Mouse (Mus musculus) lung, adult 10 weeks (tissue): ENCODE measurements around the gene Nsd1. TPM values are rescaled to one million over a fixed set of nuclear protein-coding genes. Genes with fewer than 3 reads are reported as not detected.

Experiments
- polyA plus RNA-seq: library from polyadenylated mRNA; stranded (reverse); fragments of 350-450 nt; fragmentation: Illumina TruSeq; extraction: RNeasy Lipid Tissue Mini Kit (QIAGEN cat#74804); gene quantifications from one replicate; pipeline ENCODE4 v1.2.3, GENCODE M21; 2014; ENCODE audit warnings: low read depth, low replicate concordance; ENCODE audit not compliant: insufficient read depth

Gene Nsd1
- polyA plus RNA-seq: 12.2 TPM

DNA sequence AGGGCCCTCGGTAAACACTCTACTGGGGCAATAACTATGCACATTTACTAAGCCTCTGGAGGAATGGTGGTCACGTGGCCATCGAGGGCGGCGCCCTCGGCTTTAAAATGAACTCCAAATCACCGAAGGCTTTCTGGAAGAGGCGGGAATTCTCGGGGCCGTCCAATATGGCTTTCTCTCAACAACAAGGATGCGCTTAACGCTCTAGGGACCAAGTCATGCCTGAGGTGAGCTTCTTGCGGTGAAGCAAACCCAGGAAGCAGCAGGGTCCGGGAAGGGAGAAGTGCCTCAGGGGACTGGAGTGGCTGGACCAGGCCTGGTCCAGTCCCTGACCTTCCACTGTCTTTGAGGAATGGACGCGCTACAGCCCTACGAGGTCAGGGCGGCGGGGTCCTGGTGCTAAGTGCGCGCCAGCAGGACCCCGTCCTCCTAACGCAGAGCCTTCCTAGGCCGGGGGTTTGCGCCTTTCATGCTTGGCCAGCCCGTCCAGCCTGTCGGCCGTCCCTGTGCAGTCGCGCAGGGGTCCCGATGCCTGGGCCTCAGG is at the start of gene Nsd1:
TSS of gene Nsd1 (plus strand) at position 134 of the 544 bp plus-strand sequence.

DNA sequence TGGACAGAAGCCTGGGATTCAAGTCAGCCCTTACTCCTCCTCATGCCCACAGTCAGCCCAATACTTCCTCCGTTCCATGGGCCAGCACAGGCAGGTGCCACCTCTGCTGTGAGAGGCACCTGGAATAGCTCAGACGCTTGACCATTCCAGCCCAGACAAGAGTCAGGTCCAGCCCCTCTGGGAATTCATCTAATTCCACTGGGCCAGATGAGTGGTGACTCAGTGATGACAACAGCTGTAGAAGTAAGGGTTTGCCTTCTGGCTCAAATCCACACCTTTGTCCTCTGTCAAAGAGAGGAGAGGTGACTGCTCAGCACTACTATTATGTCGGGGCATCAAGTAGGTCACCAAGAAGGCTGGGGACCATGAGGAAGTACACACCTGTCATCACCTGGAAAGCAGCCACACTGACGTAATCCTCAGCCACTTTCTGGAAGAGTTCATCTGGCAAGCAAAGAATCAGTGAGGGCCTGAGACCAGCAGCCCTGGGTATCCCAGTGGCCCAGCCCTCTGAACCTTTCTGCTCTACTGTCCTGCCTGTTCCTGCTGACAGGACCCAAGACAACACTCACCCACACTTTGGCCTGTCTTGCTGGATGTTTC is 110.5 kb downstream of the Nsd1 start, which contains the start of gene Prelid1:
TSS of gene Prelid1 (plus strand) at position 570 of the 603 bp plus-strand sequence.

DNA sequence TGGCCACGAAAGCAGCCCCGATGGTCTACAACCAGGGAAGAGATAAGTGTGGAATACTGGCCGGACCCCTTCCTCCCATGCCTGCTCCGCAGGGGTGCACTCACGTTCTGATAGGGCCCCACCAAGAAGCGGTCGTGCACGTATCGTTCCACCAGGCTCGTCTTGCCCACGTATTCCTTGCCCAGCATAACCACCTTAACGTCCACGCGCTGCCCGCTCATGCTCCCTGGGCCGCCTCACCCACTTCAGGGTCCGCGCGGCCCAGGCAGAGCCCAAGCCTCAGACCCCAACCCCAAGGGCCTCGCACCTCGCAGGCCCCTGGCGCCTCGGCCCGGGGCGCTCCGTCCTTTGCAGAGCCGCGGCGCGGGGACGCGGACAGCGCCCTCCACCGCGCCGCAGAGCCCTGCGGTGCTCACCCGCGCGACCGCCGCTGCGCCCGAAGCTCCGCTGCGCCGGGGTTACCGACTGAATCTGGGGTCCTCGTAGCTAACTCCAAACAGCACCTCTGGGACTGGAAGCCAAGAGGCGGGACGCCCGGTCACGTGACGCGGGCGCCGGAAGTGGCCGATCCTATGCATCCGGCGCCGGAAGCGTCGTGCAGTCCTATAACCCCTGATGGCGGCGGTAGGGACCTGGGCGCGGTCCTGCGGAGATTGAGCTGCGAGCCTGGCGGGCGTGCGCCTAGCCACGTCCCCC is 112.0 kb downstream of the Nsd1 start, which contains the start of gene Rab24:
TSS of gene Rab24 (minus strand) at position 513 of the 696 bp plus-strand sequence.

DNA sequence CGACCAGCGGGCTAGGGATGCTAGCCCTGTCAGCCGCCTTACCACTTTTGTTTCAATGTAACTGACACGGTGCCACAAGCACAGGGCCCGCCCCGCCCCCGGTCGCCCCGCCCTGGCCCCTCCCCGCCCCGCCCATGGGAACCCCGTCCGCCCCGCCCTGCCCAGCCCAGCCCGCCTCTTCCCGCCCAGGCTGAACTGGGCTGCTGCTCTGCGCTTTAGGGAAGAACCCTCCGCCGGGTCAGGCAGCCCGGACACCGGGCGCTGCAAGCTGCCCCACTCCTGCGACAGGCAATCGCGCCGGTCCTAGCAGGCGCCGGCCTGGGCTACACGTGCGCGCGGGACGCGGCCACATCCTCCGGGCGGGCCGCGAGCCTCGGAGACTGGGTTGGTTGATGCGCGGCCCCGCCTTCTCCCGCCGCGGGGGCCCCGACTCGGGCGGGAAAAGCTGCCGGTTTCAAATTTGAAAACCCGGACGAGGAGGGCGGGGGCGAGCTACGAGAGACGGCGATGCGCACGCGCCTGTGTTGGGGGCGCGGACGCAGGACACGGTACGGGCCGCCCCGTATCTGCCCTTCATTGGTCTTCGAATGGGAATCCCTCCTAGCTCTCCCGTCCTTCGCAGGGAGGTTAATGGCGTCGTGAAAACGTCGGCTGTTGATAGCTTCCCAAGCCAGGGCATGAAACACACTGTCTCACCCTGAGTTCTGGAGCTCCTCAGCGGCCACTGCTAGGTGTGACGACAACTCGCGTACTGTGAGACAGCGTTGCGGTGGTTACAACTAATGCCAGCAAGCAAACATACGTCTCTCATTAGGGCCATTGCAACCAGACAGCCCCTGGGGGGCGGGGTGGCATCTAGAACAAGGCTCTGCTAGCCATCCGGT is 120.3 kb downstream of the Nsd1 start, which contains the start of gene Mxd3:
TSS of gene Mxd3 (minus strand) at position 141 of the 884 bp plus-strand sequence.

DNA sequence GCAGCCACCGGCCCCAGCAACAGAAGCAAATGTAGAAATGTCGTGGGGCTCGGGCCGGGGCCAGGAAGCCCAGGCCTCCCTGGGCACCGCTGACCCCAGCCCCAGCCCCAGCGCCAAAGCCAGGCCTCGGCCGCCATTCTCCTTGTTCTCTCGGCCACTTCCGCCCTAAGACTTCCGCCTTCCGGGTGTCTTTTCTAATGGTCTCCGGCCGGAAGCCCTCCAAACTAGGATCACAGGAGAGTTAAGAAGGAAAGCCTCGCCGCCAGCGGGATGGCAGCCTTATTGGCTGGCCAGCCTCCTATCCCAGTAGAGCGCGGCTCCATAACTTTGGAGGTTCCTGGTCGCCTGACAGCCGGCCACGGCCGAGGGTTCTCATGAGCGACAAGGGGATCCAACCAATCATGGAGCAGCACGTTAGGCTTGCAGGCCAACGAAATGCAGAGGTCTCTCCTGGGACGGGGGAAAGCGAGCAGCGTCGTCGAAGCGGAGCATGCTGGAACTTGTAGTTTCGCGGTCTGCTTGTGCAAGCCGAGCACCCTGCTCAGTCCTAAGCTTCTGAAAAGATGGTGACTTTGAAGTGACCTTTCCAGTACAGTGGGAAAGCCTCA is 153.0 kb downstream of the Nsd1 start, which contains the start of gene Lman2:
TSS of gene Lman2 (minus strand) at position 331 of the 608 bp plus-strand sequence.

Other genes with a start within 250 kb of the Nsd1 start
- 2.3 TPM for gene Hk3, start 188.4 kb upstream of the Nsd1 start, polyA plus RNA-seq
- 24.1 TPM for gene Uimc1, start 109.5 kb upstream of the Nsd1 start, polyA plus RNA-seq
- gene Zfp346, start 104.5 kb upstream of the Nsd1 start, polyA plus RNA-seq: 9.0 TPM
- gene Gm17617, start 76.2 kb upstream of the Nsd1 start, polyA plus RNA-seq: not detected
- gene Fgfr4, start 57.1 kb upstream of the Nsd1 start, polyA plus RNA-seq: 12.4 TPM
- 118 TPM for gene Prelid1, start 110.7 kb downstream of the Nsd1 start, polyA plus RNA-seq
- gene Rab24, start 112.2 kb downstream of the Nsd1 start, polyA plus RNA-seq: 54.5 TPM
- 1.1 TPM for gene Mxd3, start 120.0 kb downstream of the Nsd1 start, polyA plus RNA-seq
- 46.3 TPM for gene Lman2, start 153.0 kb downstream of the Nsd1 start, polyA plus RNA-seq
- 6.5 TPM for gene Rgs14, start 159.9 kb downstream of the Nsd1 start, polyA plus RNA-seq
- gene Slc34a1, start 188.4 kb downstream of the Nsd1 start, polyA plus RNA-seq: not detected
- gene Pfn3, start 205.4 kb downstream of the Nsd1 start, polyA plus RNA-seq: not detected
- 0.11 TPM for gene F12, start 217.0 kb downstream of the Nsd1 start, polyA plus RNA-seq
- 26.2 TPM for gene Grk6, start 235.3 kb downstream of the Nsd1 start, polyA plus RNA-seq